Mouse (Mus musculus): ENCODE data around the gene Tab1.

Tab1 gene

GRCm38 (mm10) chr15:80163716-80164115 is 30.8 kb downstream of the Tab1 start:
- DNase-seq: no peak

DNA sequence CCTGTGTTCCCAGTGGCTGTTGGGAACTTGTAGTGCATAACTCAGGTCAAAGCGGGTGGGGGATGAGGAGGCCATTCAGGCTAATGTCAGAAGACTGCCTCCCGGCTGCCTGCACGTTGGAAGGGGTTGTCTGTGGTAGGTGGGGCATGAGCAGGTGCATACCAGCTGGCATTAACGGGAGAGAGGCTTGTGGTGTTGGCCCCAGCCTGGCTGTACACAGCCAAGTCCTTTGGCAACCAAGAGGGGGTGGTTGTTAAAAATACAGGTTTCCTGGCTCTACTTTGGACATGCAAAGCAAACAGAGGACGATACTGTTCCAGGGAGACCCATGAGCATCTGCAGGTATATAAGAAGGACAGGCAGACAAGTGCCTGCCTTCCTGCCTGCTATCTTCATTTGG is 32.5 kb downstream of the Tab1 start:
- DNase-seq: no peak

DNA sequence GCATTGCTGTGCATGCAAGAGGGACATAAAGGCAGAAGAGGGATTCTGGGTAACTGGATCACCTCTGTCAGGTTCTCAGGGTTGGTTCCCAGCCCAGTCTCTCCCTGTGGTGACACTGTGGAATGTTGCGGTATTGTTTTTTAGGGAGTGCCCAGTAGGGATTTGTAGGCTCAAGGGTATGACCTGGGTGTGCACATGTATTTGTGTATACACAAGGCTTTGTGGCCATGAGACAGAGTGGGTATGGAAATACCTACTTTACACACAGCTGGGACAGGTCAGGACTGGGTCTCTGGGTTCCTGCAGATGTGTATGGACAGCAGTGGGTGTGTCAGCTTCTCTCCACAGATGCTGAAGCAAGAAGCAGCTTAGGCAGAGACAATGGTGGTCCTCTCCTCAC is 36.6 kb downstream of the Tab1 start:
- DNase-seq: no peak

GRCm38 (mm10) chr15:80170357-80170756 is 37.4 kb downstream of the Tab1 start:
- DNase-seq: peak; percentile 55

- DNase-seq: no peak
Measured at GRCm38 (mm10) chr15:80171286-80171685, 38.4 kb downstream of the Tab1 start.

GRCm38 (mm10) chr15:80171791-80172190 is 38.9 kb downstream of the Tab1 start:
- DNase-seq: no peak

DNA sequence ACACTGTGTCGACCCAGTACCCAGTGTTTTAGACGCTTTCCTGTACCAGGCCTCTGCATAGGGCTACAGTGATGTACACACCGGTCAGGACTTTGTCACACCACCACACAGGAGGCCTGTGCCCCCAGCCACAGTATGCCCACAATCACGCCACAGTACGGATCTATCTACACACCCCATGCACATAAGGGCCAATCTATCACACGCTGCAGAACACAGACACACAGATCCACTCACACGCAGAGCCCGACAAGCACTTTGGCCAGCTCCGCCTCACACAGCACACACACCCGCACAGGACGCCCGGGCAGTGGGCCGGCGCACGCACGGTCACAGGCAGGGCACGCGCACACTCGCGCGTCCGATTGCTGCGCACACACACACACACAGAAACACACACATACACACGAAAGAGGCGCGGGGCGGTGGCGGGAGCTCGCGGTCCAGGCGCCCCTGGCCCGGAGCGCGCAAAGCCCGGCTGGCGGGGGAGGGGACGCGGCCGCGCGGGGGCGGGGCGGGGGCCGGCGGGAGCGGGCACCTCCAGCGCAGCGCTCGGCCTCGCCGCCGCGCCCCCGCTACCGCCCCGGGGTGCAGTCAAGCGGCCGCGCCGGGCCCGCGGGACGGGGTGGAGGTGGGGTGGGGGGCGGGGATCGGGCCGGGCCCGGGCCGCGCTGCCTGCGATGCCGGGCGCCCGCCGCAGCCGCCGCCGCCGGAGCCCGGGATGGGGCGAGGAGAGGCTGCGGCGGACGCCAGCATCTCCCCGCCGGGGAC is 40.3 kb downstream of the Tab1 start, which contains the start of gene Mgat3:
Gene Mgat3, plus strand, starts transcription at position 721 of the 771 bp plus-strand sequence.
- peak; percentile 72 for DNase-seq

DNA sequence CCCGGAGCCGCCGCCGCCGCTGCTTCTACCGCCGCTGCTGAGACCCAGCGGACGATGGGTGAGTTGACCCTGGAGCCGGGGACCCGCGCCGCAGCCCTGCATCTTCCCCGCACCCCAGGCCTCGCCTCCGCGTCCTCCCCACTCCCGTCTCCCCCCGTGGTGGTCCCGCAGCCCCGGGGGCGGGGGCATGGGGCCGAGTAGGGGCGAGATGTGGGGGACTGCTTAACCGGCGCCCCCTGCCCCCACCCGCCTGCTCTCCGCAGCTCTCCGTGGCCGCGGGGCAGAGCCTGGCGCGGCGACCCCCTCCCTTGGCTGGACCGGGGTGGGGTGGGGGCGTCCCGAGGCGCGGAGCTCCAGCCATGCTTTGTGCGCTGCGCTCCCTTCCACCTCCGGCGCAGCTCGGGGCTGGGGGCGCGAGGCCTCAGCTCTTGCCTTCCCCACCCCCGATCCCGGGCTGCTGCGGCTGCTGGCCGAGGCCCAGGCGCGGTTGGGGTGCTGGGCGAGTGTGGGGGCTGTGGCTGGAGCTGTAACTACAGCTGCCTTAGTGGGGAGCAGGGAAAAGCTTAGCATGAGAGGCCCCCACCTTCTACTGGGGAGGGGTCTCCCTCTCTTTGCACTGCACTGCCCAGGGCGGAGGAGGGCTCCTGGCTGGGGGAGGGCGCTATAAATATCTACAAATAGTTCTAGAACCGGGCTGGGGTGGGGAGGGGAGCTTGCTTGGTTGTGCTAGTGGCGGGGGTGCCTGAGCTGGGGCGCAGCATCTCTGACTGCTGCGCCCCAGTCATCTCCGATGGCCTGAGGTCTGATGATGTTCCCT is 41.1 kb downstream of the Tab1 start:
- peak; percentile 49 for DNase-seq

GRCm38 (mm10) chr15:80174598-80174875 is 41.6 kb downstream of the Tab1 start:
- no peak for DNase-seq

DNA sequence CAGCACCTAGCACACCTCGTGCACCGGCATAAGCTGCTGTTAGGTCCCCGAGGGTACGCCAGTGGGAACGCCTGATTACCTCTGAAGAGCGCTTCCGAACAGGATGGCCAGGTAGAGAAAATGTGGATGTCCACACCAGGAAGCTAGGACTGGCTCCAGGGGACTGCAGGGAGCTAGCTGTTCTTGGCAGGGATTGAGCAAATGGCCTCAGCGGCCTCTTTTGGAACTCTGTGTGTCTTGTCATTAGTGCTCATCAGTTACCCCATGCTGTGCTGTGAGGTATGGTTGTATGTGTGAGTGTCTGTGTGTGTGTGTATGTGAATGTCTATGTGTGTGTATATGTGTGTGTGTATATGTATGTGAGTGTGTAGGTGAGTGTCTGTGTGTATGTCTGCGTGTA is 42.4 kb downstream of the Tab1 start:
- DNase-seq: no peak

- DNase-seq: no peak
Measured at GRCm38 (mm10) chr15:80175756-80176155, 42.8 kb downstream of the Tab1 start.

DNA sequence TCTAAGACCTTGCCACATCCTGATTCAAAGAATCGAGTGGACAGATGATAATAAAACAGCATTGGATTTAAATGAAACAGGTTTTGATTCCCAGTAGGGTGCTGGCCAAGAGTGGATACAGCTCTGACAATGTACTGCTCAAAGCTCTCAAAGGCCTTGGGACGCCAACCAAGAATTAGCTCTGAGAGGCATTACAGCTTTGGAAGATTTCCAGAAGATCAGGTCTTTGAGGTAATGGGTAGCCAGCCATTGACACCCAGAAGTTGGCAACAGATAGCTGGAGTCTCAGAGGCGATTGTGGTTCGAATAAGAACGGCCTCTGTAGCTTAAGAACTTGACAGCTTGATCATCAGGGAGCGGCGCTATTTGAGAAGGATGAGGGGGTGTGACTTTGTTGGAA is 48.6 kb downstream of the Tab1 start:
- DNase-seq: no peak

DNA sequence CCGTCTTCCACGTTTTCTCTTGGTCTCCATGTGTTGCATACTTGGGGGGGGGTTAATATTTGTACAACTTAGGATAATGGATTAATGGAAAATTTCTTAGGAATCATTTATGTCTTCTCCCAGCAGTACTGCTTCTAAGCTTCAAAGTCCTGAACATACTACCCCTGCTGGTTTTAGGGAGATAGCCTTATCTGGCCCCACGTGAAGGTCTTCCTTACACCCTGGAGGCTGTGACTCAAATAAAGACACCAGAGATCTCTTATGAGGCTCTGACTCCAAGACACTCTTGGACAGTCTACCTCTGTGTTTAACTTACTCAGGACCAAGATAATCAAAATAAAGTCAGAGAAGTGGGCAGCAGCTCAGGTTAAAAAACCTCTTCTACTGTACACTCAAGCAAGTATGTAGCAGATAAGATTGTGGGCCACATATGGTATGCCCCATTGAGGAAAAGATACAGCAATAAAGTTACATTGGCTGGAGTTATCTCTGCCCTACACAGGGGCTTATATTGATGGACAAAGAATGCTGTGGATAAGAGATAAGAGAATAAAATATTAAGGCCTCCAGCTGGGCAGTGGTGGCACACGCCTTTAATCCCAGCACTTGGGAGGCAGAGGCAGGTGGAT is 49.3 kb downstream of the Tab1 start:
- DNase-seq: no peak

DNA sequence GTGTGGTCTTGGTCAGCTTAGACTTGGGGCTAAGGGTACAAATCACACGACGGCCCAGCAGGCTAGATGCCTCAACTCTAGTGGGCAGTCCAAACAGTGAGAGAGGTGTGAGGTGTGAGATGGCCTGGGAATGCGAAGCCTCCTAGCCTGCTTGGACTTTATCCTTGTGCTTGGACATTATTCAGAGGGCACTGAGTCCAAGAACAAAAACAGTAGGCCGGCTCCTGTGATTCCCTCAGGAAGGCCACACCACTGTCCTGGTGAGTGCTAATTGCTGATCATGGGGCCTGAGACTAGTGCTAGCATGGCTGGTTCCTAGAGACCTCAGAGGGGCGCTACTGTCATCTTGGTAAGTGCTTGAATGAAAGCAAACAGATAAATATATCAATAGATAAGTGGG is 56.0 kb downstream of the Tab1 start:
- DNase-seq: peak; percentile 56

GRCm38 (mm10) chr15:80190075-80190474 is 57.1 kb downstream of the Tab1 start:
- DNase-seq: peak; percentile 71

DNA sequence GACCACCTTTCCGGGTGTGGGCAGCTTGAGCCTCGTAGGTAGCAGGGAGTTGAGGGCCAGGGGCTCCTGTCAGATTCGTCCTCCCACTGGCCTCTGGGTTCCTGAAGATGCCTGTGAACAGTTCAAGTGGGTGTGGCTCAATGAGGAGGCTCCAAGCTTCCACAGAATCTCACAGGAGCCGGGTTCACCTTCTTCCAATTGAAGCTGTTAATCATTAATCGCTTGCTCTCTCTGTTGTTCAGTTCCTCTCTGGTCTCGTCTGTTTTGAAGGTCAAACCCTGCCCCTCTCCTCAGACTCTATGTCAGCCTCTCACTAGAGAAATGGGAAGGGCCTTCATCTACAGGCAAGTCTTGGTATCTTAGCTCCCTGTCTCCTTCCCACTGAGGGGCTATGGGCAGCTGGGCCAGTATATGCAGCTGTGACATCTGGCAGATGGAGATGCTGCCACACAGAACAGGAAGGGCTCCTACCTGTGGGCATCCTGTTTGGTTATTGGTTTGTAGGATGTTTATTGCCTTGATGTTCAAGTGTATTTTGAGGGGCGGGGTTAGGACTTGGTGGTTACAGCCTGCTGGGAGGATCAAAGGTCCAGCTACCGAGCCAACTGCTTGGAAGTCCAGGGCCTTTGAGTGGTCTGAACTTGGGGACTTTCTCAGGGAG is 58.8 kb downstream of the Tab1 start:
- DNase-seq: peak; percentile 42

- DNase-seq: no peak
Measured at GRCm38 (mm10) chr15:80192246-80192585, 59.3 kb downstream of the Tab1 start.

- DNase-seq: no peak
Measured at GRCm38 (mm10) chr15:80192847-80193246, 59.9 kb downstream of the Tab1 start.

GRCm38 (mm10) chr15:80199556-80199955 is 66.6 kb downstream of the Tab1 start:
- no peak for DNase-seq

DNA sequence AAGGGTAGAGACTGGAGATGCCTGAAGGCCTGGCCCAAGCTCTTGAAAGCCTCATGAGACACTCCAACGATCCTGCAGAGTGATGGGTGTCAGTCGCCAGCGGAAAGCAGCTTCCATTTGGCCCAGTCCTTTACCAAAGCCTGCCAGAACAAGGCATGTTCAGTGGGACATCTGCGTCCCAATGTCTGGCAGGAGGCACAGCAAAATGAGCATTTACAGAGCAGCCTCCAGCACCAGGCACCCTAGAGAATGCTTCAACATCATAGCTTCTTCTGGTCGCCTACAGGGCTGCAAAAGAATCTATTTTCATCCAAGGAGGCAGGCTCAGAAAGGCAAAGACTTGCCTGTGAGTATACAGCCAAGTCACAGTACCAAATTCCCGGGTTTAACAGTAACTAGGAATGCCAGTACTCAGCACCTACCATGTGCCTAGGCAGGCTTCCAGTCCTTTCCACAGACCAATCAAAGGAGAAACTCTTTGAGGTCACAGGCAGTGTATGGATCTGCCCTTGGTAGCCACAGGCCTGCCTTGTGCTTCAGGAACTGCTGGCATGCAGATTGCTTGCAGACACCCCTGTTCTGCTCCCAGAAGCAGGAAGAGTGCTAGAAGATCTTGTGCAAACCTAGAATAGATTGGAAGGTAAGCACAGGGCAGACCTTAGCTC is 69.3 kb downstream of the Tab1 start:
- DNase-seq: no peak

DNA sequence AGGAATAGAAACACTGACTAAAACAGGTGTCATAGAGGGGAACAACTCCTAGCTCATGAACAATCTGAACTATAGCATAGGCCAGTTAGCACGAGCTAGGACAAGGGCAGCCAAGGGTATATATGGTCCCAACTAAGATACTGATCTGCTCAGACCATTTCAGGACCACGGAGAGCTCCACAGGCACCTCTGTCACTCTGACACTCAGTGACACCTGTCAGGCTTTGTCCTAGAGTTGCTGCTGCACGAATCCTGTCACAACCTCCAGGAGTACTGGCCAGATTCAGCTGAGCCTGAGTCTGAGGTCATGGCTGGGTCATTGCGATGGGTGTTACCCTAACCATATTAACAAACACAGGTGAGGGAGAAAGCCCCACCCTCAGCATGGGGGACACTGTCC is 70.5 kb downstream of the Tab1 start:
- peak; percentile 61 for DNase-seq

DNA sequence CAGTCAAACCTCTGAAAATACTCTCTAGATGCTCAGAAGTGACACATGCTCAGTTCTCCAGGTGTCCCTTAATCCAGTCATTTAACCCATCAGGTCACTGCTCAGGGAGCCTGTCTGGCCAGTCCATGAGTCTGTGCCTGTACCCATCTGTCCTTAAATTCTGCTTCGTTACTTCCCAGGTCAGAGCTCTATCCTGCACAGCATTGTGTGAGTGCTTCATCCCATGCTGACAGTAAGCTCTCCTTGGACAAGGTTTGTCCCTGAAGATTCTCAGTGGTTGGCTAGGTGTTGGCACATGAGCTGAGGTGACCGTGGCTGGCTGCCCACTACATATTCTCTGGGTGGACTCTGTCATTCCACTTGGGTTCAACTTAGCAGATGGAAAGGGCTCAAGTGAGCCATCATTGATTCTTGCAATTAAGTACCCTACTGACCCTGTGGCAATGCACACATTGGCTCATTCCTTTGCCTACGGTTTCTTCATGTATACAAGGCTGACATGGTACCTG is 73.2 kb downstream of the Tab1 start:
- DNase-seq: no peak

DNA sequence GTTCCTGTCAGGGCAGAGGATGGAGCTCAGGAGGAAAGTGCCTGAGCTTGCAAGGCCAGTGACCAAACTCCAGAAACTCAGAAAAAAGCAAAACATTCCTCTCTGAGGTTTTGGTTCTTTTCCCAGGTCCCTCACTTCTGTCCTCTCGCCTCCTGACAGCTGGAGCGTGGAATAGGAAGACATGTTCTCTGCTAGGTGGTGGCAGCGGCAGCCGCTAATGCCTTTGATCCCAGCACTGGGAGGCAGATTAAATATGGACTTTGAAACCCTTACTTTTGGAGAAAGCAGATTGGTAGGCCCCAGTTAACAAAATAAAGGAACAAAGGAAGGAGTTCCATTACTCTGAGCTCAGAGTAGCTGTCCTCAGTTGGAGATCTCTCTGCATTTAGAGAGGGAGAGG is 75.5 kb downstream of the Tab1 start:
- no peak for DNase-seq
